Mouse (Mus musculus) cerebellum, postnatal 25 days (tissue): ENCODE measurements at regions not wholly inside any gene's neighbourhood (a gene's known extent, or its start where the extent isn't known, plus 50 kb on each side); places are given as distances from the start of the nearest gene placed in this dataset.

Experiments used
- DNase-seq, 2 experiments: peaks; one replicate each; pipeline ENCODE4 v3.0.0; 2021; ENCODE audit warnings: mixed read lengths in 2 of 2

DNA sequence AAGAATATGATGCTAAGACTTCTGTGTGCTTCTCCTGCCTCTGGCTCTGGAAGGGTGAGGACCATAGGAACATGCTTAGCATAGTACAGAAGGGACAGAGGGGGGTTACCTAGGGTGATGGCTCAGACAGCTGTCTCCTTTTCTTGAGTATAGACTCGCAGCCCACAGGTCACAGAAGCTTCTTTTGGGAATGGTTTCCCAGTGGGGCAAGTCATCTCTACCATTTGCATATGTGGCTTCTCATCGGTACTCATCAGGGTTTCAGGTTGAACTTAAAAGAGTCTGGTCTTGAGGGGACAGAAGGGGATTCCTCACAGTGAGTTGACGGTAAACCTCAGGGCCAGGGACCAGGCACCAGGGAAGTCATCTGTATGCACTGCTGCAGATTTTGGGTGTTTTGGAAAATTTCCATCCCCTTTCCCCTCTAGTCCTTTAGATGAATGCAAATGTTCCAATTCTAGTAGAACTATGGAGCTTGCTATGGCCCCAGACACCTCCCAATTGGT lies 223.4 kb upstream of the Id2 start:
- no peak for DNase-seq

DNA sequence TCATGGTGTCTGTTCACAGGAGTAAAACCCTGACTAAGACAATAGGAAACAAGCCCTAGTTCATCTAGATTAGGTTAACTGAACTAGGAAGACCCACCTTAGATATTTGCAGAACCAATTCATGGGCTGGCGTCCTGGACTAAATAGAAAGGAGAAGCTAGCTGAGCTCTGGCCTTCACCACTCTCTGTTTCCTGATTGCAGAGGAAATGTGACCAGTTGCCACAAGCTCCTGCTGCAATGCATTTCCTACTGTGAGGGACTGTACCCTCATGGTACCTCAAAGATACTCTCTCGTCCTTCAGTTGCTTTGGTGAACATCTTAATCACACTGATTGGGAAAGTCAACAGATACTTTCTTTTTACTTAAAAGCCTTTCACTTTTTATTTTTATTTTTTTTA lies 222.9 kb upstream of the Id2 start:
- DNase-seq = no peak

- DNase-seq = no peak
Measured at GRCm38 (mm10) chr12:25318072-25318671, 221.2 kb upstream of the Id2 start.

DNA sequence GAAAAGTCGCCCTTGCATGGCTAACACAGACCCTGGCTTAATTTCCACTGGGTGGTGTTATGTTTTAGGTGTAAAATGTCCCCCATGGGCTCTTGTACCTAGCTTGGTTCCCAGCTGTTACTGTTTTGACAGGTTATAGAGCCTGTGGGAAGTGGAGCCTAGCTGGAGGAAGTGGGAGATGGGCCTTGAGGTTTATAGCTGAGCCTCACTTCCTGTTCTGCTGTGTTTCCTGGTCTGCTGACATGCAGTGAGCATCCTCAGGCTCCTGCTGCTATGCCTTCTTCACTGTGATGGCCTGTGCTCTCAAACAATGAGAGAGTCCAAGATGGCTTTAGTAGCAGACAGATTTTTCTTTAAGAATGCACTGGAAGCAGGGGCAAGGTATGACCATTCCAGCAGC lies 219.0 kb upstream of the Id2 start:
- DNase-seq = no peak

DNA sequence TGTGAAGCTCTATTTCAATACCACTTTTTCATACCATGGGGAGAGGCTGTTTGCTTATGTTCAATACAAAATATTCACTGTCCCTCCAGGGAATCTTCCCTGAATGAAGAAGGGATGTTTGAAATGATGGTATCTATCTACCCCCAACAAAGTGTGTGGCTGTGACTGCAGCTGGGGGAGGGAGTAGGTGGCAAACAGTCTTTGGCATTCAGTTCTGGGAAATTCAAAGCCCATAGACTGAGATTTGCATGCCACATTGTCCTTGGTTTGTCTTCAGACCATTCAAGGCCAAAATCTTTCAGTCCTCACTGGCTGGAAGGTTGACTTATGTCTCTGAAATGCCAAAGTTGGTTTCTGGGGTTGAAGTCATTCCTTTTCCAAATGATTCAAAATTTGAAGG lies 216.3 kb upstream of the Id2 start:
- DNase-seq = no peak

DNA sequence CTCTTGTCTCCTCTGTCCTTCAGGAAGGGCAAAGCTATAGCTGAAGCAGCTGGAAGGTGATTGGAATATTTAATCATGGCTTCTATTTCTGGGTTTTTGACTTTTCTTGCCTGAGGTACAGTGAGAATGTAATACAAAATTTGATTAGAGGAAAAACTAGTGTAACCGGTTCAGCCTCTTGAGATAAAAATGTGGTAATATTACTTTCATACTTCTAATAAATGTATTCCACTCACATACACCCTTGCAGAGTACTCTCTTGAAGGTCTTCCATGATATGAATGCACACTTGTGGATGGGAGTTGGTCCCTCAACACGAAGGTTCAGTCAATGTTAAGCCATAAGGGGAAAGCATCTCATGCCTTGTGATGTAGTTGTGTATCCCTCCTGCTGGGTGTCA lies 215.4 kb upstream of the Id2 start:
- no peak for DNase-seq

- no peak for DNase-seq
Measured at GRCm38 (mm10) chr12:25311728-25312127, 214.8 kb upstream of the Id2 start.

DNA sequence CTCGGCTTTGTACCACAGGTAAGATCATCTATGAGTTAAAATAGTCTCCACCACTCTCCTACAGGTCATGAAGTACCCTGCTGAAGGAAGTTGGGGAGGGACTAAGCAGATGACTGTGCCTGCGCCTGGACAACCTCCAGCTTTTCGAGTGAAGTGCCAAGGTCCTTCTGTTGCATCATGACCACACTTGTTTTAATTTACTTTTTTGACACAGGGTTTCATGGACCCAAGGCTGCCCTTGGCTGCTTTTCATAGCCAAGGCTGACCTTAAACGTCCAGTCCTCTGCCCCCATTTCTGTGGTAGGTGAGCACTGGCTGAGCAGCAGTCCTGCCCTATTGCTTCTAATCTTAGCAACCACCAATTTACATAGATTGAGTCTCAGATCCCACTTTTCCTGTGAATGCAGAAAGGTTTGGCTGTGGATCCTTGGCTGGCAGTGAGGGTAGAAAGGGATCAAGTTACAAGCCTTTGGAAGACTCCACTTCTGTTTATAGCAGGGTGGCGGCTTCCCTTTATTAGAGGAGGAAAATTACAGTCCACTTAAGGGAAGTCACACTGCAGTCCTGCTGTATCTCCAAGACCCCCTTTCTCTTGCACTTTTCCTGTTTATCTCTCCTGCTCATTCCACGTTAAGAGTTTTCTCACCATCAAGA lies 213.5 kb upstream of the Id2 start:
- DNase-seq = peak in 1 of 2 experiments; percentile 11

DNA sequence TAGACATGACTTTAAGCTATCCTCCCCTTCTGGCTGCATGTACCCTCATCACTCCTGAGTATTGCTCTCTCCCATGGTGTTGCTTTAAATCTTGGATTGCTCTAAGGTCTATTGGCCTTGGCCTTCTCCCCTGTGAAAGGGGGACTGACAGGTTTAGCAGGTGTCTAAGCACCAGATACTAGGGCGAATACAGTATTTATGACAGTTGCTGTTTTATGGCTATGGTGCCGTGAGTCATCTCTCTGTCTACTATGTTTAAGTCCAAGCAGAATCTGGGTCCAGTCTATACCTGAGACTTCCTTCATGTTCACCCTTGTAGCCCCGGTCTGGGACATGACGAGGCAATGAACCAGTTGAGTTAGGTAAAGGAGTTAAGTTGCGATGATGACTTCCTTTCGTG lies 212.3 kb upstream of the Id2 start:
- DNase-seq = no peak

GRCm38 (mm10) chr12:25305764-25306653 lies 209.1 kb upstream of the Id2 start:
- DNase-seq = no peak

DNA sequence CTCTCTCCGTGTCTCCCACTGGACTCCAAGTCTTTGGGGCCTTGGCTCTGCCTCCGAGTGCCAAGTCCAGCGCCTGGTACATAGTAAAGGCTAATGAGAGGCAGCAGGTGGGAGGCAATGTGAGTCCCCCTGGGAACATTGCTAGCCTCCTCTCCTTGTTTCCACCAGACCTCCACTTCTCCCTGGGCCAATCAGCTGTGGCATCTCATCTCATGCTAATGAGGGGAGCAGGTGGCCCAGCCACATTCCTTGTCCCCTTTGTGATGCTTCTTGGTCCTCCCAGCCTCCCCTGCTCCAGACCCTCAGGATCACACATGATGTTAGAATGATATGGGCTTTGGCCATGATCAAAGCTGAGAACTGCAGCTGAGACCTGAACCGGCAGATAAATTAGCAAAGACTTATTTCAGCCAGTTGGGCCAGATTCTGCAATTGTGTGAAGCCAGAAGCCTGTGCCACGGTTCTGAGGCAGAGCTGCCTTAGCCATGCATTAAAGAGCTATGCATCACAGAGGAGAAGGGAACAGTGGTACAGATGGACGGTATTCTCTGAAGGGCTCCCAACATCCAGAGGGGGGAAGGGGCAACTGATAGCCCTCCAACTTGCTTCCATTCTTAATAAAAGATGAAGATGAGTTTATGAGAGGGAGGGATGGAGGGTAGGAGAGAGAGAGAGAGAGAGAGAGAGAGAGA lies 208.0 kb upstream of the Id2 start:
- DNase-seq = no peak

GRCm38 (mm10) chr12:25303500-25304050 lies 206.6 kb upstream of the Id2 start:
- DNase-seq = no peak

GRCm38 (mm10) chr12:25300804-25301390 lies 204.0 kb upstream of the Id2 start:
- DNase-seq = no peak

GRCm38 (mm10) chr12:25299603-25300471 lies 202.9 kb upstream of the Id2 start:
- DNase-seq = no peak

GRCm38 (mm10) chr12:25298766-25299165 lies 201.8 kb upstream of the Id2 start:
- DNase-seq = no peak

- no peak for DNase-seq
Measured at GRCm38 (mm10) chr12:25297960-25298359, 201.0 kb upstream of the Id2 start.

DNA sequence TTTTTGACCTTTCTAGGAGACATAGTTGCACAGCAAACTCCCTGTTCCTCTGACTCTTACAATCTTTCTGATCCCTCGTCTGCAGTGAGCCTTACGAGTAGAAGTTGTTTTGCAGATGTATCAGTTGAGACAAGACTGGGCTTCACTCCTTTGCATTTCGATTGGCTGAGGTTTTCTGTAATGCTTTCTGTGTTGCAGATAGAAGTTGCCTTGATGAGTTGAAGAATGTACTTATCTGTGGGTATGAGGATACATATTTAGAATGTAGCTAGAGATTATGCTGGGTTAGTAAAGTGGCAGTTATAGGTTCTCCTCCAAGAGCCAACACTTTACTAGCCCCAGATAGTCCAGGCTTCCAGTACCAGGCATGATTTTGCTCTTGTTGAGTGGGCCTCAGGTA lies 199.7 kb upstream of the Id2 start:
- DNase-seq = no peak

- no peak for DNase-seq
Measured at GRCm38 (mm10) chr12:25294179-25295025, 197.5 kb upstream of the Id2 start.

DNA sequence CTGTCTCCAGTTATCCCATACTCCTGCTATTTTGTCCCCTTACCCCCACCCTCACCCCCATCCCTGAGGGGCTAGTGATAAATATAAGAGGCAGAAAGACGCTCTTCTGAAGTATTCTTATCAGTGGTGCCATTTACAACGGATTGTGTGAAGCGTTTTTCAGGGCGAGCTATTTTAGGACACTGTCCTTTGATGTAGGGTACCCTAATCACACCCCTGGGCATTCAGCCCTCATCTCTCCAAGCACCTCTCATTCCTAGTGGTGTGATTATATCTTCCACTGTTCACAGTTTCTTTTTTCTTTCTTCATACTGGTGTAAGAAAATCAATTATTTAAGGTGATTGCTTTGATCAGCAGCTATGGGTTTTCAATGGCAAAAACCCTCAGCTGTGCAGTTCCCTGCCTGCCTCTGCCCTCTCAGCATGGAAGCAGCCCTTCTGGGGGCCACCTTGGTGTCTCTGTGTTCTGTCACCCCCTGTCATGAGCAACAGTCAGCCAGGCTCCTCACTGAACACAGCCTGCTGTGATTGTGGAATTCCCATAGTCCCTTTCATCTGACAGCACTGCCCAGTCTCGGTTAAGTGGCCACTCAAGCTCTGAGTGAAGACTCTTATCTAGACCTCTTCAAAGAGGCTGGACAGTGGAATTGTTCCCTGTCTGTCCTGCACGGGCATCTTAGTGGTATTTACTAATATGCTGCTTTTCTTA lies 196.7 kb upstream of the Id2 start:
- DNase-seq = no peak

- no peak for DNase-seq
Measured at GRCm38 (mm10) chr12:25289381-25289780, 192.4 kb upstream of the Id2 start.
